Mouse (Mus musculus) thymus, adult 2 months (tissue): ENCODE measurements around the gene Pcnp.

Experiments
- CTCF ChIP-seq: fragments of 200-500 bp; IDR thresholded peaks from 2 replicates; pipeline ENCODE4 v1.5.1; 2012; ENCODE audit warnings: mild to moderate bottlenecking, control low read depth, low read length, moderate library complexity, borderline replicate concordance; ENCODE audit not compliant: control insufficient read depth, poor library complexity, insufficient read depth; ENCODE audit errors: extremely low read depth
- POLR2A ChIP-seq: fragments of 200-500 bp; IDR thresholded peaks from 2 replicates; pipeline ENCODE4 v1.6.1; 2012; ENCODE audit warnings: mild to moderate bottlenecking, low read length, control low read depth, moderate library complexity; ENCODE audit not compliant: control insufficient read depth, poor library complexity, insufficient read depth; ENCODE audit errors: extremely low read depth

GRCm38 (mm10) chr16:55986001-55986400 is 43.5 kb downstream of the Pcnp start:
- no peak for TF ChIP-seq CTCF
- TF ChIP-seq POLR2A: no peak
